ENCODE assay signal across 22 mouse cellular contexts in genomic region chr4:105213314-105213713, GRCm38 (mm10). TPM values are rescaled to one million over a fixed set of nuclear protein-coding genes. Genes with fewer than 3 reads are reported as not detected.
DNase-seq lines count a peak whose midpoint lies in the region; ATAC-seq and TF ChIP-seq lines count a peak whose summit lies in the region.
"Had no signal": no experiment of that assay in that cellular context is flagged by ENCODE, and none has a peak within 500 bp of the region (broad histone marks: within the 10 kb centered on the region; RNA-seq: fewer than 3 reads in every experiment).

No protein-coding gene starts in this region.

- in situ Hi-C loops in ES-E14 (cut with MboI; ENCODE audit: low sequenced_read_pairs in 2 of 2, unreplicated experiment in 2 of 2) = no loop called here

- no peaks in the 10 kb centered on the region for H3K27me3 ChIP-seq in limb, embryonic 15.5 days
- no peaks in the 10 kb centered on the region for H3K27me3 ChIP-seq in limb, embryonic 10.5 days (ENCODE audit: low read depth, poor library complexity, severe bottlenecking)
- H3K27me3 ChIP-seq in stomach, embryonic 16.5 days (ENCODE audit: control insufficient read depth, insufficient read depth, low read length) = no peaks in the 10 kb centered on the region
- no peaks in the 10 kb centered on the region for H3K27me3 ChIP-seq in forebrain, embryonic 11.5 days (ENCODE audit: control insufficient read depth, insufficient read depth, low read length)
- H3K27me3 ChIP-seq in intestine, postnatal 0 days (replicated peaks; ENCODE audit: control insufficient read depth, insufficient read depth, low read length) = no peaks in the 10 kb centered on the region
- H3K27me3 ChIP-seq: embryonic facial prominence, embryonic 13.5 days; forebrain, embryonic 13.5 days; hindbrain, embryonic 13.5 days had no signal

- ATAC-seq in limb, embryonic 15.5 days (ENCODE audit: insufficient number of reproducible peaks, low FRiP score, low TSS enrichment, low read depth) = no peak
- ATAC-seq in megakaryocyte progenitor cell, adult 5-6 weeks (replicated peaks; ENCODE audit: poor library complexity) = 0 out of 2 replicates have a peak, but pooled peaks have one; percentile 6
- ATAC-seq in stomach, embryonic 16.5 days (ENCODE audit: insufficient read depth, low FRiP score) = no peak
- no peak for ATAC-seq in forebrain, embryonic 11.5 days (replicated peaks; ENCODE audit: low FRiP score)
- ATAC-seq in intestine, postnatal 0 days = no peak
- ATAC-seq: forebrain, embryonic 13.5 days; hindbrain, postnatal 0 days; intestine, embryonic 16.5 days had no signal

- H3K27ac ChIP-seq in limb, embryonic 15.5 days = peak overlapping the region; percentile 27; the same call in 1 of the 2 replicates
- H3K27ac ChIP-seq in limb, embryonic 10.5 days = no peak overlapping the region
- peak overlapping the region; percentile 75; the same call in 1 of the 2 replicates for H3K27ac ChIP-seq in ES-E14 (ENCODE audit: insufficient read depth, low read depth, low read length, poor library complexity, severe bottlenecking)
- 0 out of 2 replicates have a peak overlapping the region, but pooled peaks have one; percentile 57 for H3K27ac ChIP-seq in stomach, embryonic 16.5 days (ENCODE audit: low read length)
- H3K27ac ChIP-seq in forebrain, embryonic 11.5 days (ENCODE audit: low read depth, low read length) = no peak overlapping the region
- no peak overlapping the region for H3K27ac ChIP-seq in intestine, postnatal 0 days (ENCODE audit: low read depth, low read length)
- H3K27ac ChIP-seq: embryonic facial prominence, embryonic 13.5 days; forebrain, embryonic 13.5 days; heart, embryonic 10.5 days; hindbrain, embryonic 13.5 days; hindbrain, postnatal 0 days had no signal

- peaks cover 79% of the 10 kb centered on the region for H3K36me3 ChIP-seq in limb, embryonic 15.5 days
- peaks cover 95% of the 10 kb centered on the region for H3K36me3 ChIP-seq in limb, embryonic 10.5 days
- peaks cover 6% of the 10 kb centered on the region; the same call in 1 of the 2 replicates for H3K36me3 ChIP-seq in ES-E14 (ENCODE audit: control insufficient read depth, insufficient read depth, low read length, poor library complexity, severe bottlenecking)
- no peaks in the 10 kb centered on the region; the same call in 1 of the 2 replicates for H3K36me3 ChIP-seq in stomach, embryonic 16.5 days (ENCODE audit: control insufficient read depth, insufficient read depth, low read length)
- H3K36me3 ChIP-seq in forebrain, embryonic 11.5 days (ENCODE audit: control insufficient read depth, insufficient read depth, low read length) = peaks cover 8% of the 10 kb centered on the region; the same call in 1 of the 2 replicates
- H3K36me3 ChIP-seq in intestine, postnatal 0 days (ENCODE audit: control insufficient read depth, insufficient read depth) = peaks cover 57% of the 10 kb centered on the region

- H3K4me2 ChIP-seq in limb, embryonic 15.5 days = no peak overlapping the region
- no peak overlapping the region for H3K4me2 ChIP-seq in stomach, embryonic 16.5 days (ENCODE audit: low read depth, low read length)
- no peak overlapping the region for H3K4me2 ChIP-seq in forebrain, embryonic 11.5 days (ENCODE audit: low read depth, low read length, severe bottlenecking)
- H3K4me2 ChIP-seq in intestine, postnatal 0 days (replicated peaks; ENCODE audit: low read depth) = no peak overlapping the region
- H3K4me2 ChIP-seq: embryonic facial prominence, embryonic 13.5 days; forebrain, embryonic 13.5 days; hindbrain, embryonic 13.5 days had no signal

- DNase-seq in limb, embryonic 10.5 days (ENCODE audit: low spot score) = no peak
- no peak for DNase-seq in ES-E14 (ENCODE audit: low read depth, low spot score)
- DNase-seq in forebrain, embryonic 11.5 days (ENCODE audit: low spot score) = no peak
- DNase-seq in left cerebral cortex, postnatal 14 days (ENCODE audit: low spot score in 2 of 2) = no peak
- DNase-seq: adrenal gland, adult 8-10 months; adrenal gland, postnatal 36 days; cerebellum, adult 2 months; cerebellum, postnatal 14 days; heart, adult 18-20 months; heart, postnatal 10 days; heart, postnatal 4 days had no signal

- no peak for TF ChIP-seq CTCF in intestine, postnatal 0 days (IDR thresholded peaks at IDR 0.05; ENCODE audit: low read depth)

- no peak overlapping the region for H3K4me3 ChIP-seq in limb, embryonic 15.5 days
- no peak overlapping the region for H3K4me3 ChIP-seq in limb, embryonic 10.5 days
- no peak overlapping the region for H3K4me3 ChIP-seq in ES-E14 (ENCODE audit: insufficient read depth in 1 of 2, low read depth in 1 of 2, low read length in 2 of 2, poor library complexity in 1 of 2, severe bottlenecking in 1 of 2)
- no peak overlapping the region for H3K4me3 ChIP-seq in stomach, embryonic 16.5 days (replicated peaks; ENCODE audit: low read length)
- no peak overlapping the region for H3K4me3 ChIP-seq in forebrain, embryonic 11.5 days (ENCODE audit: low read depth, low read length)
- H3K4me3 ChIP-seq in intestine, postnatal 0 days (ENCODE audit: low read depth, low read length) = no peak overlapping the region
- H3K4me3 ChIP-seq: embryonic facial prominence, embryonic 13.5 days; forebrain, embryonic 13.5 days; heart, embryonic 10.5 days; hindbrain, embryonic 13.5 days had no signal

- intact Hi-C loops in left cerebral cortex, postnatal 14 days (cut with DNase I) = no loop called here

- H3K4me1 ChIP-seq in limb, embryonic 15.5 days = peaks cover 21% of the 10 kb centered on the region
- H3K4me1 ChIP-seq in limb, embryonic 10.5 days = peaks cover 7% of the 10 kb centered on the region
- peaks cover 11 to 47% of the 10 kb centered on the region in 2 experiments for H3K4me1 ChIP-seq in ES-E14 (ENCODE audit: control insufficient read depth in 2 of 2, insufficient read depth in 2 of 2, low read length in 2 of 2, poor library complexity in 1 of 2)
- H3K4me1 ChIP-seq in stomach, embryonic 16.5 days (ENCODE audit: control insufficient read depth, insufficient read depth, low read length) = peaks cover 18% of the 10 kb centered on the region
- H3K4me1 ChIP-seq in forebrain, embryonic 11.5 days (replicated peaks; ENCODE audit: control insufficient read depth, insufficient read depth, low read length) = no peaks in the 10 kb centered on the region; the same call in 1 of the 2 replicates
- H3K4me1 ChIP-seq in intestine, postnatal 0 days (replicated peaks; ENCODE audit: control insufficient read depth, insufficient read depth, low read length) = peaks cover 5% of the 10 kb centered on the region

- H3K9ac ChIP-seq in limb, embryonic 15.5 days = no peak overlapping the region
- H3K9ac ChIP-seq in ES-E14 (ENCODE audit: insufficient read depth, low read depth, low read length, poor library complexity, severe bottlenecking) = no peak overlapping the region
- no peak overlapping the region for H3K9ac ChIP-seq in stomach, embryonic 16.5 days (ENCODE audit: low read length)
- H3K9ac ChIP-seq in forebrain, embryonic 11.5 days (ENCODE audit: low read length) = no peak overlapping the region
- no peak overlapping the region for H3K9ac ChIP-seq in intestine, postnatal 0 days (ENCODE audit: low read depth, low read length)
- H3K9ac ChIP-seq: embryonic facial prominence, embryonic 13.5 days; forebrain, embryonic 13.5 days; hindbrain, embryonic 13.5 days had no signal

- H3K9me3 ChIP-seq in limb, embryonic 15.5 days = no peaks in the 10 kb centered on the region
- no peaks in the 10 kb centered on the region for H3K9me3 ChIP-seq in limb, embryonic 10.5 days (replicated peaks)
- no peaks in the 10 kb centered on the region for H3K9me3 ChIP-seq in ES-E14 (ENCODE audit: control insufficient read depth, insufficient read depth, low read depth, low read length)
- no peaks in the 10 kb centered on the region for H3K9me3 ChIP-seq in stomach, embryonic 16.5 days (replicated peaks; ENCODE audit: control insufficient read depth, low read length)
- no peaks in the 10 kb centered on the region for H3K9me3 ChIP-seq in forebrain, embryonic 11.5 days (ENCODE audit: control insufficient read depth, low read length)
- no peaks in the 10 kb centered on the region for H3K9me3 ChIP-seq in intestine, postnatal 0 days (ENCODE audit: control insufficient read depth)
- H3K9me3 ChIP-seq: embryonic facial prominence, embryonic 13.5 days; forebrain, embryonic 13.5 days; heart, embryonic 10.5 days; hindbrain, embryonic 13.5 days had no signal

TF ChIP-seq in ES-E14, 5 proteins besides CTCF, POLR2A, EP300 and RAD21:
- TF ChIP-seq ZNF384 (IDR thresholded peaks at IDR 0.05; ENCODE audit: low read depth, low read length) = no peak

RNA-seq across cellular contexts. Expression of gene Plpp3, which starts 56.2 kb away (rescaled TPM):
- polyA plus RNA-seq in limb, embryonic 15.5 days (2015; fragmentation: Nextera tagmentation; extraction: Ambion mirVana) = 143 and 150 TPM in 2 replicates
- 58.9 and 75.2 TPM in 2 replicates for polyA plus RNA-seq in limb, embryonic 10.5 days (2016; fragmentation: Nextera tagmentation; extraction: Ambion mirVana)
- 11.8 and 13.0 TPM in 2 replicates for total RNA-seq in ES-E14 (2012; rRNA removed)
- total RNA-seq in megakaryocyte progenitor cell, adult 5-6 weeks (2015) = 0.34 TPM in 1 of 2 replicates, not detected in the other
- 0.14 TPM in 1 of 2 replicates, not detected in the other for total RNA-seq in megakaryocyte progenitor cell, adult 5-6 weeks (2017)
- 65.3 and 69.9 TPM in 2 replicates for polyA plus RNA-seq in stomach, embryonic 16.5 days (2015; fragmentation: Nextera tagmentation; extraction: Ambion mirVana)
- polyA plus RNA-seq in forebrain, embryonic 11.5 days (2014; fragmentation: Nextera tagmentation; extraction: Ambion mirVana) = 69.9 and 71.6 TPM in 2 replicates
- 84.1 and 84.3 TPM in 2 replicates for polyA plus RNA-seq in intestine, postnatal 0 days (2015; fragmentation: Nextera tagmentation; extraction: Ambion mirVana)
- 100 to 1,000 TPM; 136 to 166 TPM for total RNA-seq in left cerebral cortex, postnatal 14 days (2021)
- total RNA-seq: MEL had no signal

Comparison
In these comparisons a context has a peak if more than half of its experiments do, and no peak if none do; other contexts are left out.
1. H3K27ac ChIP-seq: peak in limb, embryonic 15.5 days (single experiment), ES-E14 (single experiment) and stomach, embryonic 16.5 days (single experiment); none in limb, embryonic 10.5 days (single experiment), forebrain, embryonic 11.5 days (single experiment) and intestine, postnatal 0 days (single experiment).